Mouse (Mus musculus): ENCODE measurements at regions not wholly inside any gene's neighbourhood (a gene's known extent, or its start where the extent isn't known, plus 50 kb on each side); places are given as distances from the start of the nearest gene placed in this dataset.

DNA sequence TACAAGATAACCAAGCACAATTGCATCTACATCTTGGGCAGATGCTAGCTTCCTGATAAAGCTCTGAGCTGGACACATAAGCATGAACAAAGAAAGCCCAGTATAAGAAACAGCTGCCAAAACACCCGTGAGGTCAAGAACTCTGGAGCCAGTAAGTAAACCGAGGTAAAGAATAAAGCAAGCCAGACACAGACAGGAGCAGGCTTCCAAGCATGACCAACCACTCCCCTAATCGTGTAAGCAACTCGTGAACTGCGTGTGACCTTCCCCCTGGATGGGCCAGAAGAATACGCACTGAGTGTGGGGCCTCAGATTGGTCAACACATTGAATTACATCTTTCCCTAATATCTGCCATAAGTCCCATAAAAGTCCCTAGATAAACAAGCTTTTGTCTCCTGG is 170.1 kb downstream of the Rchy1 start:
- no peak for ATAC-seq (ENCODE audit: insufficient number of reproducible peaks, insufficient read depth, low FRiP score, low read depth)
- Histone ChIP-seq H3K4me3 (ENCODE audit: low read depth, low read length) (no peak overlapping the region), H3K4me2 (replicated peaks; ENCODE audit: low read depth, low read length) (no peak overlapping the region), H3K27ac (ENCODE audit: low read length) (no peak overlapping the region), H3K4me1 (ENCODE audit: control insufficient read depth, insufficient read depth, low read length) (0 out of 2 replicates have a peak, but pooled peaks cover 2% of the 10 kb centered on the region), H3K9ac (replicated peaks; ENCODE audit: low read depth, low read length) (no peak overlapping the region), H3K36me3 (ENCODE audit: control insufficient read depth, insufficient read depth, low read length) (no peaks in the 10 kb centered on the region), H3K9me3 (ENCODE audit: control insufficient read depth, low read depth, low read length) (no peaks in the 10 kb centered on the region), H3K27me3 (ENCODE audit: control insufficient read depth, insufficient read depth, low read length) (no peaks in the 10 kb centered on the region)
- WGBS, result 46% methylated on average over 6 of the region's 6 CpGs

DNA sequence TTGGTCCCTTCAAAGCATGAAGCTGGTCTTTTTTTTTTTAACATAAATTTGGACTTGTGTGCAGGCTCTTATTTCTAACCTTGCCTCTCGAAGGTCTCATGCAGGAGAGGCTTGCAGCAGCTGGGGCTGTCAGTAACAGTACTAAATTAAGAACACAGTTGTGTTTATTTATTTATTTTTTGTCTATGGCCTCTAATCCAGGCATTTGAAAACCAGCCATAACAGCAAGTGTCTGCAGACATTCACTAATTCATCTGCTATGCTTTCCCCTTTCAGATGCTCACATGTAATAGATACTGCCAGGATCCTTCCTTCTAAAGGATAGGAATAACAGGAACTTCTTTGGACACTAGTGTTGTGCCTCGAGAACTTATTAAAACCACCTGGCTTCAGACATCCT is 172.5 kb downstream of the Rchy1 start:
- no peak overlapping the region for H3K27ac ChIP-seq (ENCODE audit: low read length)
- ATAC-seq (ENCODE audit: insufficient number of reproducible peaks, insufficient read depth, low FRiP score, low read depth), result no peak
- H3K9ac ChIP-seq (replicated peaks; ENCODE audit: low read depth, low read length), result no peak overlapping the region
- H3K4me1 ChIP-seq (ENCODE audit: control insufficient read depth, insufficient read depth, low read length), result 0 out of 2 replicates have a peak, but pooled peaks cover 2% of the 10 kb centered on the region
- H3K4me3 ChIP-seq (ENCODE audit: low read depth, low read length), result no peak overlapping the region
- H3K27me3 ChIP-seq (ENCODE audit: control insufficient read depth, insufficient read depth, low read length), result no peaks in the 10 kb centered on the region
- H3K9me3 ChIP-seq (ENCODE audit: control insufficient read depth, low read depth, low read length), result no peaks in the 10 kb centered on the region
- H3K4me2 ChIP-seq (replicated peaks; ENCODE audit: low read depth, low read length), result no peak overlapping the region
- 38% methylated on average over 2 of the region's 2 CpGs for WGBS
- no peaks in the 10 kb centered on the region for H3K36me3 ChIP-seq (ENCODE audit: control insufficient read depth, insufficient read depth, low read length)

- no peak overlapping the region for H3K4me3 ChIP-seq (ENCODE audit: low read depth, low read length)
- H3K4me1 ChIP-seq (ENCODE audit: control insufficient read depth, insufficient read depth, low read length), result no peaks in the 10 kb centered on the region
- no peak for ATAC-seq (ENCODE audit: insufficient number of reproducible peaks, insufficient read depth, low FRiP score, low read depth)
- H3K9ac ChIP-seq (replicated peaks; ENCODE audit: low read depth, low read length), result no peak overlapping the region
- no peak overlapping the region for H3K27ac ChIP-seq (ENCODE audit: low read length)
- no peaks in the 10 kb centered on the region for H3K36me3 ChIP-seq (ENCODE audit: control insufficient read depth, insufficient read depth, low read length)
- no peaks in the 10 kb centered on the region for H3K9me3 ChIP-seq (ENCODE audit: control insufficient read depth, low read depth, low read length)
- H3K4me2 ChIP-seq (replicated peaks; ENCODE audit: low read depth, low read length), result no peak overlapping the region
- no peaks in the 10 kb centered on the region for H3K27me3 ChIP-seq (ENCODE audit: control insufficient read depth, insufficient read depth, low read length)
- 89% methylated on average over 8 of the region's 8 CpGs for WGBS
Measured at GRCm38 (mm10) chr5:91783966-91784365, 178.9 kb downstream of the Rchy1 start.

DNA sequence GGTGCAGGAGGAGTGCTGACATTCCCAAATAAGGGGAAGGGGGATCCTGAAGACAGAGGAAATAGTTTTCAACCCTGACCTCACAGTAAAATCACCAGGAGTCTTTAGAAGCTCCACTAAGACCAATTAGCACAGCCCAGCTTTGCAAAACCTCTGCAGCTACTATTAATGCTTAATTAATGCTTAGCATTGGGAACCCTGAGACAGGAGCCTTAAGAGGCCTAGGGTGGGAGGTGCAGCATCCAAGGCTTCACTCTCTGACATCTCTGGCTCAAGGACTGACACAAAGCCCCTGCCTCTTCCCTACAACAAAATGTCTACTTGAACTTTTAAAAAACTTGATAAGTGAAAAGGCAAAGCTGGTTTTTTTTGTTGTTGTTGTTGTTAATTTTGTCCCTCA is 185.9 kb downstream of the Rchy1 start:
- Histone ChIP-seq H3K9me3 (ENCODE audit: control insufficient read depth, low read depth, low read length) (no peaks in the 10 kb centered on the region), H3K4me2 (replicated peaks; ENCODE audit: low read depth, low read length) (no peak overlapping the region), H3K36me3 (ENCODE audit: control insufficient read depth, insufficient read depth, low read length) (no peaks in the 10 kb centered on the region), H3K4me3 (ENCODE audit: low read depth, low read length) (no peak overlapping the region), H3K4me1 (ENCODE audit: control insufficient read depth, insufficient read depth, low read length) (no peaks in the 10 kb centered on the region), H3K9ac (replicated peaks; ENCODE audit: low read depth, low read length) (no peak overlapping the region), H3K27ac (ENCODE audit: low read length) (no peak overlapping the region), H3K27me3 (ENCODE audit: control insufficient read depth, insufficient read depth, low read length) (no peaks in the 10 kb centered on the region)
- ATAC-seq (ENCODE audit: insufficient number of reproducible peaks, insufficient read depth, low FRiP score, low read depth), result no peak

GRCm38 (mm10) chr5:91774065-91774464 is 188.8 kb downstream of the Rchy1 start:
- ATAC-seq (ENCODE audit: insufficient number of reproducible peaks, insufficient read depth, low FRiP score, low read depth), result no peak
- Histone ChIP-seq H3K27ac (ENCODE audit: low read length) (no peak overlapping the region), H3K9ac (replicated peaks; ENCODE audit: low read depth, low read length) (no peak overlapping the region), H3K27me3 (ENCODE audit: control insufficient read depth, insufficient read depth, low read length) (no peaks in the 10 kb centered on the region), H3K4me1 (ENCODE audit: control insufficient read depth, insufficient read depth, low read length) (no peaks in the 10 kb centered on the region), H3K4me2 (replicated peaks; ENCODE audit: low read depth, low read length) (no peak overlapping the region), H3K36me3 (ENCODE audit: control insufficient read depth, insufficient read depth, low read length) (no peaks in the 10 kb centered on the region), H3K9me3 (ENCODE audit: control insufficient read depth, low read depth, low read length) (no peaks in the 10 kb centered on the region), H3K4me3 (ENCODE audit: low read depth, low read length) (no peak overlapping the region)
- 87% methylated on average over 3 of the region's 3 CpGs for WGBS

- Histone ChIP-seq H3K27ac (ENCODE audit: low read length) (no peak overlapping the region), H3K9me3 (ENCODE audit: control insufficient read depth, low read depth, low read length) (no peaks in the 10 kb centered on the region), H3K4me2 (replicated peaks; ENCODE audit: low read depth, low read length) (no peak overlapping the region), H3K4me3 (ENCODE audit: low read depth, low read length) (no peak overlapping the region), H3K9ac (replicated peaks; ENCODE audit: low read depth, low read length) (no peak overlapping the region), H3K4me1 (ENCODE audit: control insufficient read depth, insufficient read depth, low read length) (no peaks in the 10 kb centered on the region), H3K36me3 (ENCODE audit: control insufficient read depth, insufficient read depth, low read length) (no peaks in the 10 kb centered on the region), H3K27me3 (ENCODE audit: control insufficient read depth, insufficient read depth, low read length) (no peaks in the 10 kb centered on the region)
- 67% methylated on average over 7 of the region's 7 CpGs for WGBS
- no peak for ATAC-seq (ENCODE audit: insufficient number of reproducible peaks, insufficient read depth, low FRiP score, low read depth)
Measured at GRCm38 (mm10) chr5:91767886-91768285, 195.0 kb downstream of the Rchy1 start.

- Histone ChIP-seq H3K9me3 (ENCODE audit: control insufficient read depth, low read depth, low read length) (no peaks in the 10 kb centered on the region), H3K36me3 (ENCODE audit: control insufficient read depth, insufficient read depth, low read length) (no peaks in the 10 kb centered on the region), H3K27ac (ENCODE audit: low read length) (no peak overlapping the region), H3K4me2 (replicated peaks; ENCODE audit: low read depth, low read length) (no peak overlapping the region), H3K9ac (replicated peaks; ENCODE audit: low read depth, low read length) (no peak overlapping the region), H3K27me3 (ENCODE audit: control insufficient read depth, insufficient read depth, low read length) (no peaks in the 10 kb centered on the region), H3K4me1 (ENCODE audit: control insufficient read depth, insufficient read depth, low read length) (peaks cover 3% of the 10 kb centered on the region; the same call in 1 of the 2 replicates), H3K4me3 (ENCODE audit: low read depth, low read length) (no peak overlapping the region)
- no peak for ATAC-seq (ENCODE audit: insufficient number of reproducible peaks, insufficient read depth, low FRiP score, low read depth)
- 66% methylated on average over 10 of the region's 10 CpGs for WGBS
Measured at GRCm38 (mm10) chr5:91767060-91767459, 195.8 kb downstream of the Rchy1 start.

DNA sequence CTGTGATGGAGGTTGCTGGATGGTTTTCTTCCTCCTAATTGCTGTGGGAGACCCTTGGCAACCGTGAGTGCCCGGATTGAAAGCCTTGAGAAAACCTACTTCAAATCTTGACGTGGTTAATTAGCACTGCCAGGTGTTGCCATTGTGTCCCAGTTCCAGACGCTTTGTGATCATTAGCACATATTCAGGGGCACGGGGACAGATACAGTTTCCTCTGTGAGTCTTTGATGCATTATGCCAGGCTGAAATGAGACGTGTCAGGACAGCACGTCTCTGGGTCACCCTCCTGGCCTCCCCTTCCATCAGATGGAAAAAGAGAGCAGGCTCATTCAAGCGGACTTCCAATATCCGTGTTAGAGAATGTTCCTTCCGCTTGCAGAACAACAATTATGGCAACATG is 198.2 kb downstream of the Rchy1 start:
- H3K4me1 ChIP-seq (ENCODE audit: control insufficient read depth, insufficient read depth, low read length), result peaks cover 3% of the 10 kb centered on the region; the same call in 1 of the 2 replicates
- no peak for ATAC-seq (ENCODE audit: insufficient number of reproducible peaks, insufficient read depth, low FRiP score, low read depth)
- H3K9ac ChIP-seq (replicated peaks; ENCODE audit: low read depth, low read length), result no peak overlapping the region
- no peak overlapping the region for H3K27ac ChIP-seq (ENCODE audit: low read length)
- H3K9me3 ChIP-seq (ENCODE audit: control insufficient read depth, low read depth, low read length), result no peaks in the 10 kb centered on the region
- no peaks in the 10 kb centered on the region for H3K36me3 ChIP-seq (ENCODE audit: control insufficient read depth, insufficient read depth, low read length)
- no peak overlapping the region for H3K4me3 ChIP-seq (ENCODE audit: low read depth, low read length)
- WGBS, result 60% methylated on average over 10 of the region's 10 CpGs
- no peaks in the 10 kb centered on the region for H3K27me3 ChIP-seq (ENCODE audit: control insufficient read depth, insufficient read depth, low read length)
- no peak overlapping the region for H3K4me2 ChIP-seq (replicated peaks; ENCODE audit: low read depth, low read length)

DNA sequence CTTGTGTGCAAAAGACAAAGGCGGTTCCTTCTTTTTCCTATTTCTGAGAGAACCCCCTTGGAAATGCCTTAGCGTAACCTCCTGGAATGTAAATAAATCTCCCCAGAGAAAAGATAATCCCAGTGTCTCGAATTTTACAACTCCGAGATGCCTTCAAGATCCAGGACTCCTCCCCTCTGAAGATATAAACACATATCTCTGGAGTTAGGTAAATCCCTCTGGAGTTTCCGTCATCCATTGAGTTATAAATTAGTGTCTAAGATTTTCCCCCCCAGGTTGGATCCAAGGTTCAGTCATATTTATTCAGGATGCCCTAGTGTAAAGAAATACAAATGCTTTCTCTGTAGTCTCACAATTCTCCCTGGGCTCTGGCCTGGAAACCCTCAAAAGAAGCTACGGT is 200.3 kb downstream of the Rchy1 start:
- H3K4me1 ChIP-seq (ENCODE audit: control insufficient read depth, insufficient read depth, low read length), result peaks cover 3% of the 10 kb centered on the region; the same call in 1 of the 2 replicates
- H3K9me3 ChIP-seq (ENCODE audit: control insufficient read depth, low read depth, low read length), result no peaks in the 10 kb centered on the region
- no peak overlapping the region for H3K9ac ChIP-seq (replicated peaks; ENCODE audit: low read depth, low read length)
- no peak overlapping the region for H3K4me2 ChIP-seq (replicated peaks; ENCODE audit: low read depth, low read length)
- no peak for ATAC-seq (ENCODE audit: insufficient number of reproducible peaks, insufficient read depth, low FRiP score, low read depth)
- no peak overlapping the region for H3K27ac ChIP-seq (ENCODE audit: low read length)
- WGBS, result 31% methylated on average over 6 of the region's 6 CpGs
- no peaks in the 10 kb centered on the region for H3K36me3 ChIP-seq (ENCODE audit: control insufficient read depth, insufficient read depth, low read length)
- no peak overlapping the region for H3K4me3 ChIP-seq (ENCODE audit: low read depth, low read length)
- no peaks in the 10 kb centered on the region for H3K27me3 ChIP-seq (ENCODE audit: control insufficient read depth, insufficient read depth, low read length)
